Mouse (Mus musculus) forebrain, embryonic 16.5 days (tissue): Measurements from ENCODE around the gene Col23a1. TPM values are rescaled to one million over a fixed set of nuclear protein-coding genes. Genes with fewer than 3 reads are reported as not detected.

ENCODE experiments used
- ATAC-seq: fragments of 200-750 bp; cut with Nextera tagmentation; 2 replicates; pipeline ENCODE4 v1.8.0; 2017; ENCODE audit warnings: mild to moderate bottlenecking, moderate library complexity
- H3K27ac ChIP-seq: fragments of 300-500 bp; sonication (generic); 2 replicates; pipeline ENCODE4 v1.5.1; 2014; ENCODE audit warnings: low read length, control low read depth
- H3K27me3 ChIP-seq: fragments of 300-500 bp; sonication (generic); replicated peaks from 2 replicates; pipeline ENCODE4 v1.6.1; 2014; ENCODE audit warnings: low read length; ENCODE audit not compliant: control insufficient read depth, insufficient read depth
- H3K36me3 ChIP-seq: fragments of 300-500 bp; sonication (generic); 2 replicates; pipeline ENCODE4 v1.6.1; 2014; ENCODE audit not compliant: control insufficient read depth, insufficient read depth
- H3K4me1 ChIP-seq: fragments of 300-500 bp; sonication (generic); replicated peaks from 2 replicates; pipeline ENCODE4 v1.6.1; 2014; ENCODE audit warnings: low read length; ENCODE audit not compliant: control insufficient read depth, insufficient read depth
- H3K4me2 ChIP-seq: fragments of 300-500 bp; sonication (generic); 2 replicates; pipeline ENCODE4 v1.6.1; 2014; ENCODE audit warnings: mild to moderate bottlenecking, low read length, control low read depth
- H3K4me3 ChIP-seq: fragments of 300-500 bp; sonication (generic); replicated peaks from 2 replicates; pipeline ENCODE4 v1.5.1; 2014; ENCODE audit warnings: mild to moderate bottlenecking, low read length, control low read depth
- H3K9ac ChIP-seq: fragments of 300-500 bp; sonication (generic); replicated peaks from 2 replicates; pipeline ENCODE4 v1.6.1; 2014; ENCODE audit warnings: low read depth, low read length, control low read depth
- H3K9me3 ChIP-seq: fragments of 300-500 bp; sonication (generic); 2 replicates; pipeline ENCODE4 v1.6.1; 2016; ENCODE audit warnings: low read length; ENCODE audit not compliant: control insufficient read depth
- WGBS: fragments of 180-500 bp; shearing (Covaris S2); extraction: QIAGEN DNeasy Blood & Tissue Kit; methylation state at CpG from one replicate; pipeline ENCODE4 v1.1.7; 2014; 5-methylcytosine and 5-hydroxymethylcytosine counted together
- polyA plus RNA-seq: library from polyadenylated mRNA; unstranded; fragments of >200 nt; fragmentation: Nextera tagmentation; extraction: Ambion mirVana; gene quantifications from 2 replicates; pipeline ENCODE4 v1.2.1, GENCODE M21; 2015

Col23a1 gene
- polyA plus RNA-seq, 1 experiment from 2014 or later = 3.0 TPM

- Histone ChIP-seq H3K27me3 (no peaks in the 10 kb centered on the region), H3K4me3 (no peak overlapping the region), H3K27ac (no peak overlapping the region), H3K36me3 (no peaks in the 10 kb centered on the region), H3K4me1 (no peaks in the 10 kb centered on the region), H3K4me2 (no peak overlapping the region), H3K9me3 (no peaks in the 10 kb centered on the region), H3K9ac (no peak overlapping the region)
- 80% methylated on average over 3 of the region's 3 CpGs for WGBS
- ATAC-seq = no peak
These were observed 141.6 kb downstream of the Col23a1 start for GRCm38 (mm10) chr11:51431287-51431686.

DNA sequence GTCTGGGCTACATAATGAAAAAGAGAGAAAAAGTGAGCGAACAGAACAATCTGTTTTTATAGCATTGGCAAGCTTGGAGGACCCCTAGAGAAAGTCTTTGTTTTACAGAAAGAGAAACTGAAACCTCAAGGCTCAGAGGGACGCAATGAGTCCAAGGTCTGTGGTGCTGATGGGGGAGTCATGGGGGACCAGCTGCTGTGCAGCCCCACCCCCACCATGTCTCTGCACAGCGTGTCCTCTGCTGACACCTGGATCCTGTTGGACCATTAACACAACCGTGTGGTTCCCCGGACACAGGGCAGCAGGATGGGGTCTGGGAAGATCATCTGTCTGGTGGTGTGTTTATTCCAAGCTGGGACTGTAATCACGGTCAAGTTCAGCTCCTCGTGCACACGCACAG lies 142.2 kb downstream of the Col23a1 start:
- H3K27ac ChIP-seq = no peak overlapping the region
- H3K9me3 ChIP-seq = peaks cover 1% of the 10 kb centered on the region; the same call in 1 of the 2 replicates
- H3K4me3 ChIP-seq = no peak overlapping the region
- no peaks in the 10 kb centered on the region for H3K4me1 ChIP-seq
- H3K27me3 ChIP-seq = no peaks in the 10 kb centered on the region
- WGBS = 87% methylated on average over 8 of the region's 8 CpGs
- H3K4me2 ChIP-seq = no peak overlapping the region
- no peak for ATAC-seq
- H3K36me3 ChIP-seq = no peaks in the 10 kb centered on the region
- no peak overlapping the region for H3K9ac ChIP-seq

DNA sequence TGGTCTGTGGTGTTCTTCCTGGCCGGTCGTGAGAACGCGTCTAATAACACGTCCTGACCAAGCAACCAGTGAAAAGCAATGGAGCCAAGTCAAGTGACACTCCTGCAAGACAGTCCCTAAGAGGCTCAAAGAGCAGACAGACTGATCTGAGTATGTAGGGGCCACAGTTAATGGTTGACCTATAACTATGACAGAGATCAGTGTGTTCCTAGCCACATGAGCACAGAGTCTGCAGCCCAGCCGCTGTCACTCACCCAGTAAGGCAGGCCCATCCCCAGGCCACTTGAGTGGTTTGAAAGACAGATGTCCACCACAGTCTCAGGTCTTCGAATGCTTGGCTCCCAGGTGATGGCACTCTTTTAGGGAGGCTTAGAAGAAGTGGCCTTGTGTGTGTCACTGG lies 152.3 kb downstream of the Col23a1 start:
- H3K9ac ChIP-seq = no peak overlapping the region
- 98% methylated on average over 7 of the region's 7 CpGs for WGBS
- no peaks in the 10 kb centered on the region for H3K36me3 ChIP-seq
- peaks cover 3% of the 10 kb centered on the region; the same call in 1 of the 2 replicates for H3K9me3 ChIP-seq
- no peak for ATAC-seq
- H3K27me3 ChIP-seq = no peaks in the 10 kb centered on the region
- no peaks in the 10 kb centered on the region for H3K4me1 ChIP-seq
- no peak overlapping the region for H3K4me2 ChIP-seq
- no peak overlapping the region for H3K27ac ChIP-seq
- no peak overlapping the region for H3K4me3 ChIP-seq

DNA sequence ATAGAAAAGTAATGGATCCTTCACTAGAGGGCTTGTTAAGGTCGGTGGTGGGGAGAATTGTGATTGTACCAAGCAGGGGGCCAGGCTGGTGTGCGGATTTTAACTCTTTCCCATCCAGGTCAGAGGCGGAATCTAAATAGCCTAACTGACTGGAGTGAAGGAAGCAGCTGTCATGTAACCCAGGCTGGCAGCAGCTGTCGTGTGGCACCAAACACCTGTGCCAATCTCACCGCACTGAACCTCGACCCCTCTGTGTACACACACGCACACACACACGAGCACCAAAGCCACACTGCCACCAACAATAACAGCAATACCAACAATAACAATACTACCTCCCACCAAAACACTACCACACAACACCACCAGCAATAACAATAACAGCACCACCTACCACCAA lies 152.9 kb downstream of the Col23a1 start:
- Histone ChIP-seq H3K4me3 (no peak overlapping the region), H3K4me2 (no peak overlapping the region), H3K27me3 (no peaks in the 10 kb centered on the region), H3K9me3 (no peaks in the 10 kb centered on the region), H3K4me1 (no peaks in the 10 kb centered on the region), H3K36me3 (no peaks in the 10 kb centered on the region), H3K9ac (no peak overlapping the region), H3K27ac (no peak overlapping the region)
- ATAC-seq = no peak
- 75% methylated on average over 8 of the region's 8 CpGs for WGBS

- no peak for ATAC-seq
- no peaks in the 10 kb centered on the region for H3K4me1 ChIP-seq
- 61% methylated on average over 2 of the region's 2 CpGs for WGBS
- no peaks in the 10 kb centered on the region for H3K36me3 ChIP-seq
- no peak overlapping the region for H3K27ac ChIP-seq
- H3K4me2 ChIP-seq = no peak overlapping the region
- H3K4me3 ChIP-seq = no peak overlapping the region
- H3K27me3 ChIP-seq = no peaks in the 10 kb centered on the region
- no peaks in the 10 kb centered on the region for H3K9me3 ChIP-seq
- H3K9ac ChIP-seq = no peak overlapping the region
These were observed 154.1 kb downstream of the Col23a1 start for GRCm38 (mm10) chr11:51443818-51444217.

GRCm38 (mm10) chr11:51444649-51445048 lies 154.9 kb downstream of the Col23a1 start:
- 81% methylated on average over 7 of the region's 7 CpGs for WGBS
- Histone ChIP-seq H3K4me1 (peaks cover under 1% of the 10 kb centered on the region), H3K4me2 (no peak overlapping the region)

DNA sequence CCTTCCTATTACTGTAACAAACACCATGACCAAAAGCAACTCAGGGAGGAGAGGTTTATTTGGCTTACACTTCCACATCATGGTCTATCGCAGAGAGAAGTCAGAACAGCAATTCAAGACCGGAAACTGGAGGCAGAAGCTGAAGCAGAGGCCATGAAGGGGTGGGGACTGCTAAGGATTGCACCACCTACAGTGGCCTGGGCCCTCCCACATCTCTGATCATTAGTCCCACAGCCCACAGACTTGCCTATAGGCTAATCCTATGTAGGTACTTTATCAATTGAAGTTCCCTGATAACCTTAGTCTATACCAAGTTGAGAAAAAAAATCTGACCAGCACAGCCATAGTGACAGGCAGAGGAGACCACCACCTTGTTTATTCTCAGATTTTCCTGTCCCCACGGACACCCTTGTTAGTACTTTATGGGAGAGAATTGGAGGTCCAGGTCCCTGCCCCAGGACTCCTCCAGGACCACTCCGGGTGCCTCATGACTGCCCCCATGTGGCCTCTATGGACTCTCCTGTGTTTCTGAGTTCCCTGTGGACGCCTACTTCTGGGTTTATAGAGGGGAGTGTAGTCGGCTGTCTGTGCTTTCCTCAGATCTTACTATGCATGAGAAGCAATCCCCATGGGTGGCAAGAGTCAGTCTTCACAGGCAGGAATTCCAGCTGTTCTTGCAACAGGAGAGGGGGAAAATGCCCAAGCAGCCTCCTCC lies 157.1 kb downstream of the Col23a1 start:
- Histone ChIP-seq H3K27me3 (no peaks in the 10 kb centered on the region), H3K36me3 (no peaks in the 10 kb centered on the region), H3K4me2 (no peak overlapping the region), H3K4me1 (peaks cover 3% of the 10 kb centered on the region), H3K9me3 (no peaks in the 10 kb centered on the region), H3K9ac (no peak overlapping the region), H3K27ac (no peak overlapping the region), H3K4me3 (no peak overlapping the region)
- no peak for ATAC-seq
- 41% methylated on average over 6 of the region's 6 CpGs for WGBS

More at GRCm38 (mm10) chr11:51444649-51445048, 154.9 kb downstream of the Col23a1 start:
- ATAC-seq = no peak
- H3K27me3 ChIP-seq = no peaks in the 10 kb centered on the region
- no peak overlapping the region for H3K27ac ChIP-seq
- H3K9ac ChIP-seq = no peak overlapping the region
- no peaks in the 10 kb centered on the region for H3K36me3 ChIP-seq
- H3K4me3 ChIP-seq = no peak overlapping the region
- no peaks in the 10 kb centered on the region for H3K9me3 ChIP-seq

DNA sequence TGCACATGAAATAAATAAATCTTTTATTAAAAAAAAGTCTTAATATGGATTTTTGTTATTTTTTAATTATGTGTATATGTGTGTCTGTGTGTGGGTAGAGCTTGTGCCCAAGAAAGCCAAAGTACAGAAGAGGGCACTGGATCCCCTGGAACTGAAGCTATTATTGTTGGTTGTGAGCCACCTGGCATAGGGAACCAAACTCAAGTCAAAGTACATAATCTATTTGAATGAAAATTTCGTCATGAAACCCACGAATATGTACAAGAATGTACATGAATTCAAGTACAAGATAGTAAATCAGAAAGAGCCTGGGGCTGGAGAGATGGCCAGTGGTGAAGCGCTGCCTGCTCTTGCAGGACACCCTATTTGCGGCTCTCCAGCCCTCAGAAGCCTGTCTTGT lies 158.5 kb downstream of the Col23a1 start:
- Histone ChIP-seq H3K4me1 (peaks cover 3% of the 10 kb centered on the region), H3K4me2 (no peak overlapping the region), H3K9ac (no peak overlapping the region), H3K4me3 (no peak overlapping the region), H3K27me3 (no peaks in the 10 kb centered on the region), H3K36me3 (no peaks in the 10 kb centered on the region), H3K27ac (no peak overlapping the region), H3K9me3 (no peaks in the 10 kb centered on the region)
- 67% methylated on average over 4 of the region's 4 CpGs for WGBS
- ATAC-seq = no peak

- Histone ChIP-seq H3K27me3 (no peaks in the 10 kb centered on the region), H3K4me3 (no peak overlapping the region), H3K4me2 (no peak overlapping the region), H3K36me3 (no peaks in the 10 kb centered on the region), H3K9me3 (no peaks in the 10 kb centered on the region), H3K9ac (no peak overlapping the region), H3K27ac (no peak overlapping the region), H3K4me1 (peaks cover 3% of the 10 kb centered on the region)
- no peak for ATAC-seq
- WGBS = 19% methylated on average over 4 of the region's 4 CpGs
These were observed 159.0 kb downstream of the Col23a1 start for GRCm38 (mm10) chr11:51448680-51449079.

DNA sequence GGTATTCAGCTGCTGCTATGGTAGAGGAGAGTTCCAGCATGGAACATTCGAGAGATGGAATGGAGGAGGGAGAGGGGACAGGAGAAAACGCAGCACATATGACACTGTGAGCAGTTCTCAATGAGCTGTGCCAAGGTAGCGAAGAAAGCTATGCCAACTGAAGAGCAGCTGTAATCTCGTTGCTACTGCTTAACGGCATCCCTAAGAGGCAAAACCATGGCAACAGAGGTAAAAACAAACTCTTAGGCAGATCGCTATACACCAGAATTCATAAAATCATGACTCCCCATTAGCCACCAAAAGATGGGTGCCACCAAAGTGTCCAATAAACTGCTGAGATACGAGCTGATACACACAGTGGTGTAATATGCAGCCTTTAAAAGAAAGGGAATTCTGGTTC lies 160.2 kb downstream of the Col23a1 start:
- Histone ChIP-seq H3K9ac (no peak overlapping the region), H3K27me3 (no peaks in the 10 kb centered on the region), H3K36me3 (no peaks in the 10 kb centered on the region), H3K4me2 (no peak overlapping the region), H3K4me3 (no peak overlapping the region), H3K4me1 (peaks cover 3% of the 10 kb centered on the region), H3K27ac (0 out of 2 replicates have a peak overlapping the region, but pooled peaks have one; percentile 13), H3K9me3 (no peaks in the 10 kb centered on the region)
- 51% methylated on average over 7 of the region's 7 CpGs for WGBS
- ATAC-seq = peak; percentile 65
